8 mouse cellular contexts compared by ENCODE assay signal in genomic region chr19:34289948-34290789, GRCm38 (mm10). TPM values are rescaled to one million over a fixed set of nuclear protein-coding genes. Genes with fewer than 3 reads are reported as not detected.
DNase-seq lines count a peak whose midpoint lies in the region; ATAC-seq and TF ChIP-seq lines count a peak whose summit lies in the region.

Gene Fas, plus strand, starts transcription at chr19:34290666.

- TF ChIP-seq POLR2A in myocyte (IDR thresholded peaks at IDR 0.05; ENCODE audit: insufficient read length, low read depth): peak; percentile 54

- 3% methylated on average over 19 of the region's 19 CpGs for WGBS in embryonic facial prominence, embryonic 13.5 days
- WGBS in heart, embryonic 10.5 days: 4% methylated on average over 19 of the region's 19 CpGs
- 3% methylated on average over 19 of the region's 19 CpGs for WGBS in liver, embryonic 13.5 days (ENCODE audit: insufficient replicate concordance)

- no peak within 1 kb of the TSS for H3K27ac ChIP-seq in embryonic facial prominence, embryonic 13.5 days
- H3K27ac ChIP-seq in heart, embryonic 10.5 days: peak within 1 kb of the TSS; percentile 59; the same call in 1 of the 2 replicates
- no peak within 1 kb of the TSS for H3K27ac ChIP-seq in liver, embryonic 13.5 days

- no peak within 1 kb of the TSS for H3ac ChIP-seq in myocyte (ENCODE audit: control insufficient read depth, insufficient read length)

- peak within 1 kb of the TSS; percentile 90 for H3K4me2 ChIP-seq in embryonic facial prominence, embryonic 13.5 days
- peak within 1 kb of the TSS; percentile 74 for H3K4me2 ChIP-seq in liver, embryonic 13.5 days
- peak within 1 kb of the TSS; percentile 89 for H3K4me2 ChIP-seq in myocyte (ENCODE audit: low read depth)

- H3K4me3 ChIP-seq in embryonic facial prominence, embryonic 13.5 days: peak within 1 kb of the TSS; percentile 51
- H3K4me3 ChIP-seq in heart, embryonic 10.5 days: peak within 1 kb of the TSS; percentile 61
- H3K4me3 ChIP-seq in liver, embryonic 13.5 days (replicated peaks): peak within 1 kb of the TSS; percentile 54
- H3K4me3 ChIP-seq in myocyte: peak within 1 kb of the TSS; percentile 41

- no peaks in the 10 kb centered on the region for H3K36me3 ChIP-seq in embryonic facial prominence, embryonic 13.5 days
- H3K36me3 ChIP-seq in heart, embryonic 10.5 days: no peaks in the 10 kb centered on the region
- no peaks in the 10 kb centered on the region for H3K36me3 ChIP-seq in liver, embryonic 13.5 days
- no peaks in the 10 kb centered on the region for H3K36me3 ChIP-seq in myocyte (ENCODE audit: control insufficient read depth, insufficient read depth)

- H3K27me3 ChIP-seq in embryonic facial prominence, embryonic 13.5 days: peaks cover 7% of the 10 kb centered on the region; the same call in 1 of the 2 replicates
- peaks cover 16% of the 10 kb centered on the region for H3K27me3 ChIP-seq in heart, embryonic 10.5 days (ENCODE audit: insufficient read depth, poor library complexity, severe bottlenecking)
- H3K27me3 ChIP-seq in liver, embryonic 13.5 days: no peaks in the 10 kb centered on the region
- no peaks in the 10 kb centered on the region for H3K27me3 ChIP-seq in myocyte (ENCODE audit: control insufficient read depth, insufficient read depth, insufficient read length)

- no peaks in the 10 kb centered on the region for H3K79me2 ChIP-seq in myocyte (ENCODE audit: control insufficient read depth, insufficient read depth)

- H3K4me1 ChIP-seq in embryonic facial prominence, embryonic 13.5 days: peaks cover 13% of the 10 kb centered on the region
- H3K4me1 ChIP-seq in heart, embryonic 10.5 days: peaks cover 14% of the 10 kb centered on the region
- peaks cover 4% of the 10 kb centered on the region for H3K4me1 ChIP-seq in liver, embryonic 13.5 days (replicated peaks)

- peak; percentile 84 for ATAC-seq in embryonic facial prominence, embryonic 13.5 days (ENCODE audit: insufficient number of reproducible peaks, insufficient read depth, low FRiP score, low TSS enrichment, low read depth)
- ATAC-seq in liver, embryonic 13.5 days (ENCODE audit: low read depth): peak; percentile 90

- H3K9ac ChIP-seq in embryonic facial prominence, embryonic 13.5 days: peak within 1 kb of the TSS; percentile 69
- peak within 1 kb of the TSS; percentile 54 for H3K9ac ChIP-seq in liver, embryonic 13.5 days

- H3K9me3 ChIP-seq in embryonic facial prominence, embryonic 13.5 days: no peaks in the 10 kb centered on the region
- H3K9me3 ChIP-seq in heart, embryonic 10.5 days: no peaks in the 10 kb centered on the region
- H3K9me3 ChIP-seq in liver, embryonic 13.5 days (replicated peaks): no peaks in the 10 kb centered on the region

- peak; percentile 30 to 62 for DNase-seq in cerebellum, postnatal 10 days
- DNase-seq in cerebellum, adult 11 months: no peak
- peak; percentile 82 for DNase-seq in heart, embryonic 10.5 days (ENCODE audit: low spot score)
- DNase-seq in kidney, adult 9 months: peak; percentile 85
- DNase-seq in liver, embryonic 13.5 days: peak; percentile 50
- DNase-seq in spleen, postnatal 36 days (ENCODE audit: low spot score in 2 of 2): peak; percentile 74 to 76

TF ChIP-seq in myocyte, 11 proteins besides CTCF, POLR2A, EP300 and RAD21:
- no peak for TF ChIP-seq MYOD1 (IDR thresholded peaks at IDR 0.05; ENCODE audit: control insufficient read depth in 1 of 3, insufficient read length in 2 of 3, low read depth in 2 of 3)
- TF ChIP-seq MYOG (IDR thresholded peaks at IDR 0.05; ENCODE audit: control insufficient read depth in 1 of 3, insufficient read depth in 1 of 3, insufficient read length in 2 of 3, low read depth in 2 of 3): no peak
- no peak for TF ChIP-seq TCF12 (IDR thresholded peaks at IDR 0.05; ENCODE audit: insufficient read depth, poor library complexity, severe bottlenecking)
- no peak for TF ChIP-seq USF1 (IDR thresholded peaks at IDR 0.05; ENCODE audit: low read depth)
- TF ChIP-seq CEBPB (IDR thresholded peaks at IDR 0.05; ENCODE audit: insufficient read depth, poor library complexity, severe bottlenecking): no peak
- TF ChIP-seq POLR2AphosphoS2 (IDR thresholded peaks at IDR 0.05; ENCODE audit: insufficient read length, low read depth): peak; percentile 30

RNA-seq across cellular contexts. Expression of gene Fas, which starts in this region (rescaled TPM):
- polyA plus RNA-seq in embryonic facial prominence, embryonic 13.5 days (2015; fragmentation: Nextera tagmentation; extraction: Ambion mirVana): 5.6 and 6.2 TPM in 2 replicates
- 1.1 and 4.8 TPM in 2 replicates for polyA plus RNA-seq in heart, embryonic 10.5 days (2016; fragmentation: Nextera tagmentation; extraction: Ambion mirVana)
- 1.9 and 2.7 TPM in 2 replicates for polyA plus RNA-seq in liver, embryonic 13.5 days (2015; fragmentation: Nextera tagmentation; extraction: Ambion mirVana)
- 2.8 TPM for polyA plus RNA-seq in myocyte (2012; fragmentation: generic; extraction: Trizol)
